Mouse (Mus musculus) spleen, adult 2 months (tissue): Measurements from ENCODE around the gene Slc35e1. TPM values are rescaled to one million over a fixed set of nuclear protein-coding genes. Genes with fewer than 3 reads are reported as not detected.

Source experiments
- DNase-seq, 2 experiments: peaks; one replicate each; pipeline versions ENCODE4 v3.0.0 to v3.0.0-alpha.2; 2012 to 2021; ENCODE audit warnings: low spot score in 2 of 2, low read depth in 1 of 2
- H3K27ac ChIP-seq: fragments of 200-500 bp; 2 replicates; pipeline ENCODE4 v1.5.1; 2012; ENCODE audit warnings: low read length, inconsistent platforms; ENCODE audit not compliant: insufficient read depth
- H3K27me3 ChIP-seq: fragments of 200-500 bp; 2 replicates; pipeline ENCODE4 v1.6.1; 2012; ENCODE audit warnings: mild to moderate bottlenecking, moderate library complexity, low read length, inconsistent platforms; ENCODE audit not compliant: control insufficient read depth, insufficient read depth
- H3K36me3 ChIP-seq: fragments of 200-500 bp; 2 replicates; pipeline ENCODE4 v1.6.1; 2012; ENCODE audit warnings: mild to moderate bottlenecking, low read length, inconsistent platforms; ENCODE audit not compliant: control insufficient read depth, insufficient read depth
- H3K4me1 ChIP-seq: fragments of 200-500 bp; 2 replicates; pipeline ENCODE4 v1.6.1; 2011; ENCODE audit warnings: inconsistent platforms; ENCODE audit not compliant: control insufficient read depth, insufficient read depth, insufficient read length
- H3K4me3 ChIP-seq: fragments of 200-500 bp; 2 replicates; pipeline ENCODE4 v1.5.1; 2011; ENCODE audit warnings: mild to moderate bottlenecking, inconsistent platforms; ENCODE audit not compliant: insufficient read depth, insufficient read length; ENCODE audit errors: extremely low read depth
- CTCF ChIP-seq: fragments of 200-500 bp; IDR thresholded peaks from 2 replicates; pipeline ENCODE4 v1.5.1; 2011; ENCODE audit warnings: mild to moderate bottlenecking, inconsistent platforms; ENCODE audit not compliant: insufficient read depth, insufficient read length, insufficient replicate concordance; ENCODE audit errors: extremely low read depth
- POLR2A ChIP-seq: fragments of 200-500 bp; IDR thresholded peaks from 2 replicates; pipeline ENCODE4 v1.6.1; 2011; ENCODE audit warnings: low read depth, low read length, inconsistent platforms
- WGBS: fragments of 180-500 bp; shearing (Covaris S2); methylation state at CpG from one replicate; pipeline ENCODE4 v1.1.7; 2018; 5-methylcytosine and 5-hydroxymethylcytosine counted together
- polyA plus RNA-seq: library from polyadenylated mRNA; depleted of rRNA; stranded (reverse); fragments of >200 nt; gene quantifications from 2 replicates; pipeline ENCODE4 v1.2.3, GENCODE M21; 2012

The Slc35e1 gene
- polyA plus RNA-seq, 1 experiment = 55.2 TPM

DNA sequence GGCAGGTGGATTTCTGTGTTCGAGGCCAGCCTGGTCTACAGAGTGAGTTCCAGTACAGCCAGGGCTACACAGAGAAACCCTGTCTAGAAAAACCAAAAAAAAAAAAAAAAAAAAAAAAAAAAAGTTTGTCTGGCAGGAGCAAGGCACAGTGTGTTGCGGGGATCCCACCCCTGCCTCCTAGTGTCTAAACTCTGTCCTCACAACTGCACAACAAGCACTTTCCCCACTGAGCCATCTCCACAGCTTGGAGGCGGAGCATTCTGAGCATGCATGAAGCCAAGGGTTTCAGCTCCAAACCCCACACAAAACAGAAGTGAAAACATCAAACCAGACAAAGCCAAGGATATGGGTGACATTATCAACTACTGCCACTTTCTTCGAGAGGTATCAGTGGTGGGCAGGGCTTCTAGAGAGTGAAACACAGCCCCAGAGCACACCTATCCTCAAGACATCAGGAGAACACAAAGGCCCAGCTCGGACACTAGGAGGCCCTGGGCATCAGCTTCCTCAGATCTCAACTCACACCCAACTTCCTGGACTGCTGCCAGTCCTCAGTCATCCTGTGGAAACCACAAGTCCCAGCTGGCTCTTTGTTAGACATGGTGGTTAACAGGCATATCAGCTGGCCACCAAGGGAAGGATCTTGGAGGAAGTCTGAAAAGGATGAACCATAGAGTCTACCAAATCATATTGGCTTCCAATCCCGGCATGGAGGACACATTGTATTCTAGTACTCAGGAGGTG is 6.8 kb downstream of the Slc35e1 start:
- WGBS = 43% methylated on average over 6 of the region's 6 CpGs

DNA sequence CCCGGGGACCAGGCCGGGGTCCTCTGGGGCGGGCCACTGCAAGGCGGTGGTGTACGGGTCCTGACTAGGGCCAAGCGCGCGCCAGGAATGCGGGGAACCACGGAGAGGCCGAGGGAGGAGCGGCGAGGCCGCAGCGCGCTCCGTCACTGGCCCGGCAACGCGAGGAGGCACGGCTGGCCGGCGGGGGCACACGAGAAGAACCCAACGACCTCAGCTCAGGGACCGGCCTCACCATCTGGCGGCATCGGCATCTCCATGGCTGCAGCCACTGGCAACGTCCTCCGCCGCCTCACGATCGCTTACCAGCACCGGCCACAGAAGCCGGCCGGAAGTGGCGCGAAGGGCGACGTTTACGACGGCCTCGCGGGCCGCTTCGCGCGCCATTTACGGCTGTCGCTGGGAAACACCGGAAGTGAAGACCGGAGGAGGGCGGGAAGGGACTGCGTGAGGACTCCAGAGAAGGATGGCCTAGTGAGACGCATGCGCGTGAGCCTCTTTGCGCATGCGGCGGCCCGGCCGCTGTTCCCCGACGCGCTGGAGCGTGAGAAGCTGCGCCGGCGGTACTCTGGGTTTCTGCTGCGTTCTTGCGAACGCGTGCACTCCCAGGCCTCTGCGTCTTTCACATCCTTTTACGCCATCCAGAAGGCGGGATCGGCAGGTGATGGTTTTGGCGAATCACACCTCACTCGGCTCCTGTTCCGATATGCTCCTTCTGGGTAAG is 17.4 kb downstream of the Slc35e1 start, which contains the start of gene Cherp:
TSS of gene Cherp (minus strand) at position 401 of the 721 bp plus-strand sequence.
- TF ChIP-seq CTCF (no peak), POLR2A (peak; percentile 77)
- DNase-seq = peak; percentile 97
- H3K27ac ChIP-seq = peak within 1 kb of the TSS; percentile 92
- peaks cover 7% of the 10 kb centered on the region for H3K4me1 ChIP-seq
- WGBS = under 1% methylated on average over 78 of the region's 80 CpGs
- H3K27me3 ChIP-seq = no peaks in the 10 kb centered on the region
- peaks cover 9% of the 10 kb centered on the region for H3K36me3 ChIP-seq
- peak within 1 kb of the TSS; percentile 95 for H3K4me3 ChIP-seq

More for the DNA sequence above, 6.8 kb downstream of the Slc35e1 start:
- DNase-seq = no peak
- Histone ChIP-seq H3K27me3 (no peaks in the 10 kb centered on the region), H3K4me3 (no peak overlapping the region), H3K27ac (no peak overlapping the region), H3K4me1 (no peaks in the 10 kb centered on the region), H3K36me3 (peaks cover 22% of the 10 kb centered on the region)
- no peak for TF ChIP-seq CTCF
- no peak for TF ChIP-seq POLR2A

DNA sequence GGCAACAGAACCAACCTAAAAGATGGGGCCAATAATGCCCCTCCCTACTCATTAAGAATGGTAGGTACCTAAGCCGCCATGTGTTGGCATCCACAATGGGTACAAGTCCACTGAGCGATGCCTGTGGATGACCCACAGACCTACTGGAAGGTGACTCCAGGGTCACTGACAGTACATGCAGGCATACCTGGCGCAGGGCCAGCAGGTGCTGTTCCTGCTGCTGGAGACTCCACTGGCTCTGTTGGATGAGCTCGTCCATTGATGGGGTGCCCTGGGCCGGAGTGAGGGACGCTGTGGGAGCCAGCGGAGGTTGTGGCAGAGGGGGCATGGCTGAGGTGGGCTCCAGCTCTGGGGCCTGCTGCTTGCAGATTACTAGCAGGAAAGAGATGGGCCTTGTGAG is 21.7 kb downstream of the Slc35e1 start:
- TF ChIP-seq POLR2A = no peak
- TF ChIP-seq CTCF = no peak
- Histone ChIP-seq H3K4me1 (peaks cover 2% of the 10 kb centered on the region), H3K36me3 (peaks cover 48% of the 10 kb centered on the region), H3K4me3 (no peak overlapping the region), H3K27me3 (no peaks in the 10 kb centered on the region), H3K27ac (no peak overlapping the region)
- 93% methylated on average over 7 of the region's 7 CpGs for WGBS
- DNase-seq = no peak

DNA sequence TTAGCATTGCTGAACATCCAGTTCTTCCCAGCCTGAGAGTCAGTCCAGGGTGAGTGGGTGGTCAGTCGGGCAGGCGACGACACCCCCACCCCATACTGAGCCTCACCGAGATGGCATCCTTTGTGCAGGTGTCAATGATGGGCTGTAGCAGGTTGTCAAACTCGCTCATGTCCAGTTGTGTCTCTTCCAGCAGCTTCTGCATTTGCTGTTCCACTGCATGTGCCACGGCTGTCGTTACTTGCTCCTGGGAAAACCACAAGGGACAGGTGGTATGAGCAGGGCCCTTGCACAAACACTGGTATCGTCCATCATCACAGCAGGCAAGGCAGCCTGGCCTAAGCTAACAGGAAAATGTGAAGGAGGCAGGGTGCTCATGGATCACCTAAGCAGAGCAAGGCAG is 22.4 kb downstream of the Slc35e1 start:
- Histone ChIP-seq H3K27ac (no peak overlapping the region), H3K27me3 (no peaks in the 10 kb centered on the region), H3K4me1 (peaks cover 2% of the 10 kb centered on the region), H3K4me3 (no peak overlapping the region), H3K36me3 (peaks cover 55% of the 10 kb centered on the region)
- TF ChIP-seq CTCF = no peak
- TF ChIP-seq POLR2A = no peak
- DNase-seq = no peak
- WGBS = 96% methylated on average over 8 of the region's 8 CpGs

DNA sequence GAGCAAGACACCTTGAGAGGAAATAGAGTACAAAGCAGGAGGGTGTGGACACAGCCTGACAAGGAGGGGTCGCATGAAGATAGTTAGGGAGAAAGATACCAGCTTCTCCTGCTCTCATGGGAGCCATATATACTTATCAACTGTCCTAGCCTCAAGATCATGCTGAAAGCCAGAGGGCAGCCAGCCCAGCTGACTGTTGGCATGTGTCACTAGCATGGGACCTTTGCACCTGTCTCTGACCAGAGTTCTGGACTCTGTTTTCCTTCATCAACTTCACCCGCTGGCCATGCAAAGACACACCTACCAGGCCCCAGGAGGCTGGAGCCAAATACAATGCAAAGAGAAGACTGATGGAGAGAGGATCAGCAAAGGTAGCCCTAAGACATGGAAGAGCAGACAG is 23.2 kb downstream of the Slc35e1 start:
- H3K36me3 ChIP-seq = peaks cover 60% of the 10 kb centered on the region
- H3K27ac ChIP-seq = no peak overlapping the region
- 93% methylated on average over 2 of the region's 2 CpGs for WGBS
- no peak for DNase-seq
- no peak overlapping the region for H3K4me3 ChIP-seq
- H3K27me3 ChIP-seq = no peaks in the 10 kb centered on the region
- peaks cover 2% of the 10 kb centered on the region; the same call in 1 of the 2 replicates for H3K4me1 ChIP-seq
- no peak for TF ChIP-seq POLR2A
- TF ChIP-seq CTCF = no peak

DNA sequence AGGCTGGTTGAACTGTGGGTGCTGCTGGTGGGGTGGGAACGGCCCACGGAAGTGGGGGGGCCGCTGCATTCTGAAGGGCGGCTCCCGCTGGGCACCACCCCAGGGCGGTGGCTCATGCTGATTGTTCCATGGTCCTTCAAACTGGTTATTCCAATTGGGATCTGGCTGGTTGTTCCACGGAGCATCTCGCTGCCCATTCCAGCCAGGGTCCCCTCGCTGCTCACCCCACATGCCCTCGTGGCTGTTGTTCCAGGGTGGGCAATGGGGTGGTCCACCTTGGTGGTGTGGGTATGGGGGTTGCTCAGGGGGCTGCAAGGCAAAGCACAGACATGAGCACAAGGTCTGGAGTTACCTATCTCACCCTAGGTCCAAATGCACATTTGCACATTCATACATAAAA is 28.2 kb downstream of the Slc35e1 start:
- Histone ChIP-seq H3K27me3 (no peaks in the 10 kb centered on the region), H3K36me3 (peaks cover 88% of the 10 kb centered on the region), H3K4me1 (no peaks in the 10 kb centered on the region), H3K4me3 (no peak overlapping the region), H3K27ac (no peak overlapping the region)
- no peak for TF ChIP-seq POLR2A
- TF ChIP-seq CTCF = no peak
- 99% methylated on average over 10 of the region's 10 CpGs for WGBS
- DNase-seq = no peak
